Mouse (Mus musculus): ENCODE results near the gene Zfp422.

- no peak for TF ChIP-seq CTCF (IDR thresholded peaks at IDR 0.05; ENCODE audit: insufficient read depth, low read depth, low read length)
- TF ChIP-seq POLR2A (IDR thresholded peaks at IDR 0.05; ENCODE audit: insufficient read depth, low read depth, low read length): no peak
These were observed 25.1 kb upstream of the Zfp422 start for GRCm38 (mm10) chr6:116653684-116654454.
